Mouse (Mus musculus) small intestine, adult 10 weeks (tissue): ENCODE data around the gene Gm6676. TPM values are rescaled to one million over a fixed set of nuclear protein-coding genes. Genes with fewer than 3 reads are reported as not detected.

Source experiments
- polyA plus RNA-seq: library from polyadenylated mRNA; stranded (reverse); fragments of 350-450 nt; fragmentation: Illumina TruSeq; extraction: RNeasy Lipid Tissue Mini Kit (QIAGEN cat#74804); gene quantifications from one replicate; pipeline ENCODE4 v1.2.3, GENCODE M21; 2014; ENCODE audit warnings: low replicate concordance

The Gm6676 gene
- polyA plus RNA-seq = not detected

GRCm38 (mm10) chr14:7125312-7125711 is at the start of gene Gm6676:
Gene Gm6676 (minus strand): TSS chr14:7125412.

GRCm38 (mm10) chr14:7174483-7174971 is 49.3 kb upstream of the Gm6676 start, which contains the start of gene Gm3512:
Gene Gm3512 (minus strand): TSS chr14:7174533.

GRCm38 (mm10) chr14:7100521-7100920 is 24.7 kb downstream of the Gm6676 start, which contains the start of gene Gm3696:
Gene Gm3696 (minus strand): TSS chr14:7100621.

Other genes starting within 250 kb of the Gm6676 start
- 0.22 TPM for gene Gm3667, start 235.4 kb downstream of the Gm6676 start, polyA plus RNA-seq
- not detected for gene Gm6356, start 151.6 kb downstream of the Gm6676 start, polyA plus RNA-seq
- gene Gm10406, start 98.0 kb downstream of the Gm6676 start, polyA plus RNA-seq = not detected
- gene Gm3685, start 80.4 kb downstream of the Gm6676 start, polyA plus RNA-seq = not detected
- 1.2 TPM for gene Gm3696, start 24.8 kb downstream of the Gm6676 start, polyA plus RNA-seq
- gene Gm3512, start 49.1 kb upstream of the Gm6676 start, polyA plus RNA-seq = 0.48 TPM
- gene Gm16434, start 69.1 kb upstream of the Gm6676 start, polyA plus RNA-seq = not detected
- not detected for gene Gm3727, start 139.3 kb upstream of the Gm6676 start, polyA plus RNA-seq
- 0.30 TPM for gene Gm3739, start 189.6 kb upstream of the Gm6676 start, polyA plus RNA-seq
- gene Gm5797, start 207.0 kb upstream of the Gm6676 start, polyA plus RNA-seq = not detected
- gene Gm8374, start 239.7 kb upstream of the Gm6676 start, polyA plus RNA-seq = not detected